In genomic region chr6:135411712-135412319, GRCm38 (mm10) we compare ENCODE assay signal across 19 mouse cellular contexts. TPM values are rescaled to one million over a fixed set of nuclear protein-coding genes. Genes with fewer than 3 reads are reported as not detected.
DNase-seq lines count a peak whose midpoint lies in the region; ATAC-seq and TF ChIP-seq lines count a peak whose summit lies in the region.
"Had no signal": no experiment of that assay in that cellular context is flagged by ENCODE, and none has a peak within 500 bp of the region (broad histone marks: within the 10 kb centered on the region; RNA-seq: fewer than 3 reads in every experiment).

No protein-coding gene starts in this region.

- no peak overlapping the region for H3K27ac ChIP-seq in heart, embryonic 11.5 days (ENCODE audit: low read depth, low read length)
- H3K27ac ChIP-seq in midbrain, embryonic 11.5 days (ENCODE audit: low read depth, low read length), result no peak overlapping the region
- no peak overlapping the region for H3K27ac ChIP-seq in midbrain, postnatal 0 days (ENCODE audit: low read depth, low read length)
- no peak overlapping the region for H3K27ac ChIP-seq in midbrain, embryonic 13.5 days
- no peak overlapping the region for H3K27ac ChIP-seq in stomach, postnatal 0 days (replicated peaks)
- H3K27ac ChIP-seq: embryonic facial prominence, embryonic 12.5 days; forebrain, embryonic 15.5 days; heart, embryonic 15.5 days; hindbrain, embryonic 12.5 days had no signal

- no peak overlapping the region for H3K9ac ChIP-seq in heart, embryonic 11.5 days (ENCODE audit: low read depth, low read length)
- H3K9ac ChIP-seq in midbrain, embryonic 11.5 days (ENCODE audit: low read length), result no peak overlapping the region
- H3K9ac ChIP-seq in midbrain, postnatal 0 days (replicated peaks; ENCODE audit: low read length, poor library complexity, severe bottlenecking), result no peak overlapping the region
- H3K9ac ChIP-seq in midbrain, embryonic 13.5 days (replicated peaks), result no peak overlapping the region
- no peak overlapping the region for H3K9ac ChIP-seq in stomach, postnatal 0 days (ENCODE audit: low read length)
- H3K9ac ChIP-seq: embryonic facial prominence, embryonic 12.5 days; forebrain, embryonic 15.5 days; heart, embryonic 15.5 days; hindbrain, embryonic 12.5 days had no signal

- WGBS in heart, embryonic 11.5 days (ENCODE audit: insufficient replicate concordance), result 82% methylated on average over 10 of the region's 10 CpGs
- 76% methylated on average over 10 of the region's 10 CpGs for WGBS in midbrain, embryonic 11.5 days
- 49% methylated on average over 10 of the region's 10 CpGs for WGBS in midbrain, postnatal 0 days
- WGBS in midbrain, embryonic 13.5 days, result 65% methylated on average over 10 of the region's 10 CpGs
- 89% methylated on average over 10 of the region's 10 CpGs for WGBS in stomach, postnatal 0 days

- no peak overlapping the region for H3K4me2 ChIP-seq in heart, embryonic 11.5 days
- no peak overlapping the region for H3K4me2 ChIP-seq in midbrain, embryonic 11.5 days
- H3K4me2 ChIP-seq in midbrain, postnatal 0 days (ENCODE audit: low read depth, low read length, poor library complexity, severe bottlenecking), result no peak overlapping the region
- no peak overlapping the region for H3K4me2 ChIP-seq in midbrain, embryonic 13.5 days (replicated peaks)
- H3K4me2 ChIP-seq in stomach, postnatal 0 days (replicated peaks; ENCODE audit: low read depth), result no peak overlapping the region
- H3K4me2 ChIP-seq: embryonic facial prominence, embryonic 12.5 days; forebrain, embryonic 15.5 days; heart, embryonic 15.5 days; hindbrain, embryonic 12.5 days had no signal

- H3K9me3 ChIP-seq in heart, embryonic 11.5 days (replicated peaks; ENCODE audit: control insufficient read depth, low read length), result no peaks in the 10 kb centered on the region
- no peaks in the 10 kb centered on the region for H3K9me3 ChIP-seq in midbrain, embryonic 11.5 days (ENCODE audit: control insufficient read depth, low read length)
- no peaks in the 10 kb centered on the region for H3K9me3 ChIP-seq in midbrain, postnatal 0 days (ENCODE audit: low read length)
- H3K9me3 ChIP-seq in midbrain, embryonic 13.5 days, result no peaks in the 10 kb centered on the region
- no peaks in the 10 kb centered on the region for H3K9me3 ChIP-seq in stomach, postnatal 0 days (ENCODE audit: control insufficient read depth, low read length)
- H3K9me3 ChIP-seq: embryonic facial prominence, embryonic 12.5 days; forebrain, embryonic 15.5 days; heart, embryonic 15.5 days had no signal

- DNase-seq in heart, postnatal 10 days, result no peak
- DNase-seq in midbrain, embryonic 11.5 days (ENCODE audit: low spot score, missing footprints), result no peak
- no peak for DNase-seq in midbrain, postnatal 0 days (ENCODE audit: low spot score)
- DNase-seq in stomach, postnatal 0 days (ENCODE audit: low spot score), result no peak
- DNase-seq: adrenal gland, postnatal 10 days; cerebellum, adult 11-12 months; cerebellum, adult 9-10 months; cerebellum, postnatal 25 days; gastrocnemius, postnatal 36 days; heart, adult 11 months; heart, postnatal 36 days had no signal

- H3K4me3 ChIP-seq in heart, embryonic 11.5 days (ENCODE audit: low read depth, low read length), result no peak overlapping the region
- H3K4me3 ChIP-seq in midbrain, embryonic 11.5 days (ENCODE audit: low read depth, low read length), result no peak overlapping the region
- H3K4me3 ChIP-seq in midbrain, postnatal 0 days (ENCODE audit: low read depth, low read length), result no peak overlapping the region
- no peak overlapping the region for H3K4me3 ChIP-seq in midbrain, embryonic 13.5 days (replicated peaks)
- H3K4me3 ChIP-seq in stomach, postnatal 0 days (ENCODE audit: low read depth, low read length), result no peak overlapping the region
- H3K4me3 ChIP-seq: embryonic facial prominence, embryonic 12.5 days; forebrain, embryonic 15.5 days; heart, embryonic 15.5 days; hindbrain, embryonic 12.5 days had no signal

- no peak for TF ChIP-seq CTCF in midbrain, postnatal 0 days (IDR thresholded peaks at IDR 0.05)
- TF ChIP-seq CTCF in stomach, postnatal 0 days (IDR thresholded peaks at IDR 0.05; ENCODE audit: low read depth), result no peak

- TF ChIP-seq EP300 in stomach, postnatal 0 days (optimal IDR thresholded peaks at IDR 0.05), result no peak

- no peaks in the 10 kb centered on the region for H3K4me1 ChIP-seq in heart, embryonic 11.5 days (ENCODE audit: control insufficient read depth, insufficient read depth, low read length)
- no peaks in the 10 kb centered on the region for H3K4me1 ChIP-seq in midbrain, embryonic 11.5 days (ENCODE audit: control insufficient read depth, insufficient read depth, low read length)
- H3K4me1 ChIP-seq in midbrain, postnatal 0 days (ENCODE audit: insufficient read depth, low read length), result no peaks in the 10 kb centered on the region
- 0 out of 2 replicates have a peak, but pooled peaks cover 10% of the 10 kb centered on the region for H3K4me1 ChIP-seq in midbrain, embryonic 13.5 days (replicated peaks)
- no peaks in the 10 kb centered on the region for H3K4me1 ChIP-seq in stomach, postnatal 0 days (replicated peaks; ENCODE audit: control insufficient read depth, insufficient read depth)
- H3K4me1 ChIP-seq: embryonic facial prominence, embryonic 12.5 days; heart, embryonic 15.5 days; hindbrain, embryonic 12.5 days had no signal

- H3K36me3 ChIP-seq in heart, embryonic 11.5 days (ENCODE audit: control insufficient read depth, insufficient read depth, low read length), result no peaks in the 10 kb centered on the region
- H3K36me3 ChIP-seq in midbrain, embryonic 11.5 days (ENCODE audit: control insufficient read depth, insufficient read depth, low read length), result no peaks in the 10 kb centered on the region
- H3K36me3 ChIP-seq in midbrain, postnatal 0 days (ENCODE audit: insufficient read depth, low read length), result no peaks in the 10 kb centered on the region
- no peaks in the 10 kb centered on the region for H3K36me3 ChIP-seq in midbrain, embryonic 13.5 days
- H3K36me3 ChIP-seq in stomach, postnatal 0 days (ENCODE audit: control insufficient read depth, insufficient read depth, low read length), result no peaks in the 10 kb centered on the region
- H3K36me3 ChIP-seq: embryonic facial prominence, embryonic 12.5 days; forebrain, embryonic 15.5 days; heart, embryonic 15.5 days; hindbrain, embryonic 12.5 days had no signal

- no peaks in the 10 kb centered on the region for H3K27me3 ChIP-seq in heart, embryonic 11.5 days (ENCODE audit: control insufficient read depth, insufficient read depth, low read length)
- H3K27me3 ChIP-seq in midbrain, embryonic 11.5 days (ENCODE audit: control insufficient read depth, insufficient read depth, low read length), result no peaks in the 10 kb centered on the region
- H3K27me3 ChIP-seq in midbrain, postnatal 0 days (ENCODE audit: insufficient read depth, low read length), result no peaks in the 10 kb centered on the region
- no peaks in the 10 kb centered on the region for H3K27me3 ChIP-seq in midbrain, embryonic 13.5 days
- no peaks in the 10 kb centered on the region for H3K27me3 ChIP-seq in stomach, postnatal 0 days (ENCODE audit: control insufficient read depth, insufficient read depth, low read length)
- H3K27me3 ChIP-seq: embryonic facial prominence, embryonic 12.5 days; forebrain, embryonic 15.5 days; heart, embryonic 15.5 days; hindbrain, embryonic 12.5 days had no signal

- intact Hi-C loops in heart, postnatal 10 days (cut with DNase I), result no loop called here

- 0 out of 2 replicates have a peak, but pooled peaks have one; percentile 33 for ATAC-seq in heart, embryonic 11.5 days (replicated peaks; ENCODE audit: insufficient number of reproducible peaks, low FRiP score, low TSS enrichment)
- peak; percentile 55 for ATAC-seq in midbrain, embryonic 11.5 days (ENCODE audit: low FRiP score)
- ATAC-seq in midbrain, postnatal 0 days (ENCODE audit: low FRiP score), result no peak
- ATAC-seq in midbrain, embryonic 13.5 days, result 0 out of 2 replicates have a peak, but pooled peaks have one; percentile 48
- no peak for ATAC-seq in megakaryocyte, adult 5-6 weeks (ENCODE audit: poor library complexity, severe bottlenecking)
- ATAC-seq in stomach, postnatal 0 days (ENCODE audit: low FRiP score, low TSS enrichment), result no peak
- ATAC-seq: forebrain, embryonic 15.5 days had no signal

RNA-seq across cellular contexts. Expression of gene Emp1, which starts 49.5 kb away (rescaled TPM):
- polyA plus RNA-seq in heart, embryonic 11.5 days (2014; fragmentation: Nextera tagmentation; extraction: Ambion mirVana), result 7.7 and 10.0 TPM in 2 replicates
- total RNA-seq in heart, postnatal 10 days (2021), result 100 to 1,000 TPM; 192 to 206 TPM
- polyA plus RNA-seq in midbrain, embryonic 11.5 days (2014; fragmentation: Nextera tagmentation; extraction: Ambion mirVana), result 5.9 and 6.4 TPM in 2 replicates
- 26.9 and 42.1 TPM in 2 replicates for total RNA-seq in midbrain, postnatal 0 days (2014; rRNA removed)
- 5.6 and 5.7 TPM in 2 replicates for polyA plus RNA-seq in midbrain, postnatal 0 days (2015; fragmentation: Nextera tagmentation; extraction: Ambion mirVana)
- polyA plus RNA-seq in midbrain, embryonic 13.5 days (2015; fragmentation: Nextera tagmentation; extraction: Ambion mirVana), result 6.7 and 9.2 TPM in 2 replicates
- 0.80 and 0.83 TPM in 2 replicates for total RNA-seq in megakaryocyte, adult 5-6 weeks (2015)
- total RNA-seq in megakaryocyte, adult 5-6 weeks (2017), result 2.2 and 3.0 TPM in 2 replicates
- 88.1 and 105 TPM in 2 replicates for polyA plus RNA-seq in stomach, postnatal 0 days (2015; fragmentation: Nextera tagmentation; extraction: Ambion mirVana)
- total RNA-seq: MEL had no signal

Comparison
In these comparisons a context has a peak if more than half of its experiments do, and no peak if none do; other contexts are left out.
1. ATAC-seq: peak in heart, embryonic 11.5 days (single experiment), midbrain, embryonic 11.5 days (single experiment) and midbrain, embryonic 13.5 days (single experiment); none in midbrain, postnatal 0 days (single experiment), megakaryocyte, adult 5-6 weeks (single experiment) and stomach, postnatal 0 days (single experiment).